Mouse (Mus musculus) small intestine, adult 2 months (tissue): ENCODE results near the gene Cdc20.

ENCODE experiments used
- CTCF ChIP-seq: fragments of 200-500 bp; IDR thresholded peaks from 2 replicates; pipeline ENCODE4 v1.5.1; 2012; ENCODE audit warnings: low read depth, mild to moderate bottlenecking, control low read depth, inconsistent platforms, low read length, moderate library complexity, mixed read lengths; ENCODE audit not compliant: insufficient replicate concordance, insufficient read length; ENCODE audit errors: extremely low read depth
- POLR2A ChIP-seq: fragments of 200-500 bp; IDR thresholded peaks from 2 replicates; pipeline ENCODE4 v1.6.1; 2012; ENCODE audit warnings: low read depth, mild to moderate bottlenecking, control low read depth, inconsistent platforms, low read length, moderate library complexity

DNA sequence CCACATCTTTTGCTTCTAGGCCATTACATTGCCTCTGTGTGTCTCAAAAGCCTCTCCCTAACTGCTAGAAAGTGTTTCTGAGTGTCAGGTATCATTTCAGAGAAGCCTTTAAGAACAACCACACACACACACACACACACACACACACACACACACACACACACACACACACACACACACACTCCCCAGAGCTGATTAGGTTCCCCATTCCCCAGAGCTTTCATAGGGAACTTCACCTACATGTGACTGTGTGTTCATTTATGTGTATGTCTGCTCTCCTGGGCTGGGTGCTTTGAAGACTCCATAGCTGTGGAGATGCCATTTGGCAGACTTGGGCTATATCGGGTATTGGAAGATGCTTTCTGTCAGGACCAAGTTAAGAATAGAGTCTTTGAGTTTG, 11.8 kb downstream of the Cdc20 start:
- TF ChIP-seq POLR2A (no peak), CTCF (no peak)
